Mouse (Mus musculus): ENCODE results near the gene Vapa. TPM values are rescaled to one million over a fixed set of nuclear protein-coding genes. Genes with fewer than 3 reads are reported as not detected.

The Vapa gene
- polyA plus RNA-seq, 1 experiment from 2014 or later = 158 TPM

DNA sequence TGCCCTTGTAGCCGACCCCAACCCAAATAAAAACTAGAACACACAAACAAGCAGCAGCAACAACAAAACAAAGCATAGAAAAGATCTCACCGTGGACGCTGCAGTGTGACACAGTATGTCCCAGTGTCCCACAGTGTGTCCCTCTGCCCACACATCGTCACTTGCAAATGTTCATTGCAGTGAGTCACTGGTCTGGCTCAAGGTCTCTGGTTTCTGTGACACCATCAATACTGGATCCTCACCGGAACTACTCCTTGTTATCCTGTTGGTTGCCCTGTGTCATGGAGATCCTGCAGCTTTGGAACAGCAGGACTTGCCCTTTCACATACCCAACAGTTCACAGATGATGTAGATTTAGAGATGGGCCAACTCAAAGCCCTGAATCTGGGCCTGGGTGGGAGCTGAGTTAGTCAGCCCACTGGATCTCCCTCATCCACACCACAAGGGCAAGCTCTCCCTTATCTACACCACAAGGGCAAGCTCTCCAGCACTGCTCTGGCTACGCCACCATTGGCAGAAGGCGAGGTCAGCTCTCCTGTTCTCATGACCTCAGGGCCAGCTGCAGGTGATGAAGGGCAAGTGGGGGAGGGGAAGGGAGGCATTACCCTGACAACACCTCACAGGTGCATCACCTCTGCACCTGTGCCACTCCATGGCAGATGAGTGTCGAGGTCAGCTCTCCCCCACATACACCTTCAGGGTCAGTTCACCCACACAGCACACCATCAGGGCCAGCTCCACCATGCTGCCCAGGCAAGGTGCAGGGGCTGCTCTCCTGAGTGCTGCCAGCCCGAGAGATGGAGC is 35.2 kb upstream of the Vapa start:
- Histone ChIP-seq H3K4me2 (ENCODE audit: low read depth, low read length) (no peak overlapping the region), H3K27me3 (ENCODE audit: control insufficient read depth, insufficient read depth, low read length) (no peaks in the 10 kb centered on the region), H3K9me3 (replicated peaks; ENCODE audit: control insufficient read depth, low read length) (no peaks in the 10 kb centered on the region), H3K4me3 (replicated peaks; ENCODE audit: low read length) (no peak overlapping the region), H3K4me1 (ENCODE audit: control insufficient read depth, insufficient read depth, low read length) (peaks cover 2% of the 10 kb centered on the region; the same call in 1 of the 2 replicates), H3K36me3 (ENCODE audit: control insufficient read depth, insufficient read depth, low read length) (no peaks in the 10 kb centered on the region), H3K27ac (ENCODE audit: low read length) (no peak overlapping the region), H3K9ac (ENCODE audit: low read length) (no peak overlapping the region)
- ATAC-seq (ENCODE audit: insufficient read depth, low FRiP score) = no peak
- WGBS = 85% methylated on average over 9 of the region's 9 CpGs

DNA sequence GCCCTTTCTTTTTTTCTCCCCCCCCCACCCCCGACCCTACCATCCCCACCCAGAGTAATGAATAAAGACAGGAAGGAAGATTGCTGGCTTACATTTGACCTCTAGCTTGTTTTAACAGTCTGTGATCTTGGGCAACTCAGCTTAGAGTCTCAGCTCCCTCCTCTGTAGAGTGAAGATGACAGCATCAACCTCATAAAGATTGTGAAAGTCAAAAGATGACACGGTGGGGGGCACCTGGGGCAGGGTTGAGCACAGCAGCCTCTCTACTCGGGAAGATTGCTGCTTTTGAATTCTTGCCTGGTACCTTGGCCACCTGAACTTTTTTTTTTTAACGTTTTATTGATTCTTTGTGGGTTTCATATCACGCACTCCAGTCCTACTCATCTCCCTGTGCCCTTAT is 34.6 kb upstream of the Vapa start:
- ATAC-seq (ENCODE audit: insufficient read depth, low FRiP score) = no peak
- H3K4me1 ChIP-seq (ENCODE audit: control insufficient read depth, insufficient read depth, low read length) = peaks cover 8% of the 10 kb centered on the region; the same call in 1 of the 2 replicates
- no peak overlapping the region for H3K9ac ChIP-seq (ENCODE audit: low read length)
- no peaks in the 10 kb centered on the region for H3K27me3 ChIP-seq (ENCODE audit: control insufficient read depth, insufficient read depth, low read length)
- WGBS = 62% methylated on average over 5 of the region's 5 CpGs
- no peak overlapping the region for H3K4me3 ChIP-seq (replicated peaks; ENCODE audit: low read length)
- H3K4me2 ChIP-seq (ENCODE audit: low read depth, low read length) = no peak overlapping the region
- no peaks in the 10 kb centered on the region for H3K9me3 ChIP-seq (replicated peaks; ENCODE audit: control insufficient read depth, low read length)
- H3K36me3 ChIP-seq (ENCODE audit: control insufficient read depth, insufficient read depth, low read length) = no peaks in the 10 kb centered on the region
- no peak overlapping the region for H3K27ac ChIP-seq (ENCODE audit: low read length)

- Histone ChIP-seq H3K4me3 (replicated peaks; ENCODE audit: low read length) (no peak overlapping the region), H3K27ac (ENCODE audit: low read length) (no peak overlapping the region), H3K9ac (ENCODE audit: low read length) (no peak overlapping the region), H3K4me1 (ENCODE audit: control insufficient read depth, insufficient read depth, low read length) (peaks cover 15% of the 10 kb centered on the region), H3K27me3 (ENCODE audit: control insufficient read depth, insufficient read depth, low read length) (no peaks in the 10 kb centered on the region), H3K4me2 (ENCODE audit: low read depth, low read length) (no peak overlapping the region), H3K9me3 (replicated peaks; ENCODE audit: control insufficient read depth, low read length) (no peaks in the 10 kb centered on the region), H3K36me3 (ENCODE audit: control insufficient read depth, insufficient read depth, low read length) (no peaks in the 10 kb centered on the region)
- WGBS = 78% methylated on average over 6 of the region's 6 CpGs
- ATAC-seq (ENCODE audit: insufficient read depth, low FRiP score) = no peak
Measured at GRCm38 (mm10) chr17:65647226-65647625, 33.9 kb upstream of the Vapa start.

DNA sequence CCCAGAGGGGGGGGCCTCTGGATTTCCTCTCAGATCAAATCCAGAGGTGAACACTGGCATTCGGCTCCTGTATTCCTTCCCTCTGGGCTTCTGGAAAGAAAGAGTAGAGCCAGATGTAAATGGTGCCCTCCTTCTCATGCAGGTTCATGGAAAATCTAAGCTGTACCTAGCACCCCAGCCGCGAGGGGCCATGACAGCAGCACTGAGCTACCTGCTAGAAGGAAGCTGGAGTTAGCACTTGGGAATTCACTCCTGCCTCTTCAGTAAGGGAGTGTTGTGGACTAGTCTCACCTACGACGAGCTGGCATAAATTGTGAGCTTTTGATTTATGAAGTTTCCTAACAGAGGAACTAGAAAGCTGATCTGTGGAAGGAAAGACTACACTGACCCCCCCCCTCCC is 30.2 kb upstream of the Vapa start:
- Histone ChIP-seq H3K4me3 (replicated peaks; ENCODE audit: low read length) (no peak overlapping the region), H3K27ac (ENCODE audit: low read length) (peak overlapping the region; percentile 90), H3K4me2 (ENCODE audit: low read depth, low read length) (peak overlapping the region; percentile 42), H3K27me3 (ENCODE audit: control insufficient read depth, insufficient read depth, low read length) (no peaks in the 10 kb centered on the region), H3K9ac (ENCODE audit: low read length) (peak overlapping the region; percentile 23; the same call in 1 of the 2 replicates), H3K4me1 (ENCODE audit: control insufficient read depth, insufficient read depth, low read length) (peaks cover 15% of the 10 kb centered on the region), H3K9me3 (replicated peaks; ENCODE audit: control insufficient read depth, low read length) (no peaks in the 10 kb centered on the region), H3K36me3 (ENCODE audit: control insufficient read depth, insufficient read depth, low read length) (no peaks in the 10 kb centered on the region)
- ATAC-seq (ENCODE audit: insufficient read depth, low FRiP score) = no peak
- 62% methylated on average over 5 of the region's 5 CpGs for WGBS

GRCm38 (mm10) chr17:65643051-65643521 is 29.7 kb upstream of the Vapa start:
- H3K36me3 ChIP-seq (ENCODE audit: control insufficient read depth, insufficient read depth, low read length) = no peaks in the 10 kb centered on the region
- peak; percentile 78; the same call in 1 of the 2 replicates for ATAC-seq (ENCODE audit: insufficient read depth, low FRiP score)
- H3K9me3 ChIP-seq (replicated peaks; ENCODE audit: control insufficient read depth, low read length) = no peaks in the 10 kb centered on the region
- 23% methylated on average over 10 of the region's 10 CpGs for WGBS
- peaks cover 15% of the 10 kb centered on the region for H3K4me1 ChIP-seq (ENCODE audit: control insufficient read depth, insufficient read depth, low read length)
- peak overlapping the region; percentile 90 for H3K27ac ChIP-seq (ENCODE audit: low read length)
- no peaks in the 10 kb centered on the region for H3K27me3 ChIP-seq (ENCODE audit: control insufficient read depth, insufficient read depth, low read length)
- H3K4me3 ChIP-seq (replicated peaks; ENCODE audit: low read length) = no peak overlapping the region; the same call in 1 of the 2 replicates
- H3K9ac ChIP-seq (ENCODE audit: low read length) = peak overlapping the region; percentile 23; the same call in 1 of the 2 replicates
- H3K4me2 ChIP-seq (ENCODE audit: low read depth, low read length) = peak overlapping the region; percentile 42

DNA sequence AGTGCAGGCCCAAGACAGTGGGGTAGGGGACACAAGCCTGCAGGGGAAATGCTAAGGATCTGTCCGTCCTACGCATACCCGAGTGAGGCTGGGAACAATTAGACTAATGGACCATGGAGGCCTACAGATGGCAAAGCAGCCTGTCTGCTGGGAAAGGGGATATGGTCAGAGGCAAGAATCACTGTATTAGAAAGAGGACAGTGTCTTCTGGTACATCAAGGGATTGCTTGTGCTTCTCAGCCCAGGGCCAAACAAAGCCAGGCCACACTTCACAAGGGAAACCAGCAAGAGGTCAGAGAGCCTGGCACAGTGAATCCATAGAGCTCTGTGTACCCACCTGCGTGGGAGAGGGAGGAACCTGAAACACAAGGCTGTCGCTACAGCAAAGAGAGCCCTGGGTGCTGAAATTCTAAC is 29.2 kb upstream of the Vapa start:
- peak overlapping the region; percentile 90 for H3K27ac ChIP-seq (ENCODE audit: low read length)
- peaks cover 15% of the 10 kb centered on the region for H3K4me1 ChIP-seq (ENCODE audit: control insufficient read depth, insufficient read depth, low read length)
- no peak for ATAC-seq (ENCODE audit: insufficient read depth, low FRiP score)
- H3K9me3 ChIP-seq (replicated peaks; ENCODE audit: control insufficient read depth, low read length) = no peaks in the 10 kb centered on the region
- H3K4me2 ChIP-seq (ENCODE audit: low read depth, low read length) = 0 out of 2 replicates have a peak overlapping the region, but pooled peaks have one; percentile 42
- peak overlapping the region; percentile 23; the same call in 1 of the 2 replicates for H3K9ac ChIP-seq (ENCODE audit: low read length)
- no peaks in the 10 kb centered on the region for H3K27me3 ChIP-seq (ENCODE audit: control insufficient read depth, insufficient read depth, low read length)
- WGBS = 66% methylated on average over 5 of the region's 5 CpGs
- no peaks in the 10 kb centered on the region for H3K36me3 ChIP-seq (ENCODE audit: control insufficient read depth, insufficient read depth, low read length)
- H3K4me3 ChIP-seq (replicated peaks; ENCODE audit: low read length) = no peak overlapping the region

GRCm38 (mm10) chr17:65641734-65642218 is 28.4 kb upstream of the Vapa start, which contains the start of gene Txndc2:
Gene Txndc2 (minus strand): TSS chr17:65642168.
- 89% methylated on average over 11 of the region's 11 CpGs for WGBS
- no peaks in the 10 kb centered on the region for H3K9me3 ChIP-seq (replicated peaks; ENCODE audit: control insufficient read depth, low read length)
- peak within 1 kb of the TSS; percentile 23; the same call in 1 of the 2 replicates for H3K9ac ChIP-seq (ENCODE audit: low read length)
- peaks cover 15% of the 10 kb centered on the region for H3K4me1 ChIP-seq (ENCODE audit: control insufficient read depth, insufficient read depth, low read length)
- no peaks in the 10 kb centered on the region for H3K27me3 ChIP-seq (ENCODE audit: control insufficient read depth, insufficient read depth, low read length)
- H3K27ac ChIP-seq (ENCODE audit: low read length) = peak within 1 kb of the TSS; percentile 90
- no peak for ATAC-seq (ENCODE audit: insufficient read depth, low FRiP score)
- H3K4me3 ChIP-seq (replicated peaks; ENCODE audit: low read length) = no peak within 1 kb of the TSS; the same call in 1 of the 2 replicates
- no peaks in the 10 kb centered on the region for H3K36me3 ChIP-seq (ENCODE audit: control insufficient read depth, insufficient read depth, low read length)
- H3K4me2 ChIP-seq (ENCODE audit: low read depth, low read length) = peak within 1 kb of the TSS; percentile 42; the same call in 1 of the 2 replicates

DNA sequence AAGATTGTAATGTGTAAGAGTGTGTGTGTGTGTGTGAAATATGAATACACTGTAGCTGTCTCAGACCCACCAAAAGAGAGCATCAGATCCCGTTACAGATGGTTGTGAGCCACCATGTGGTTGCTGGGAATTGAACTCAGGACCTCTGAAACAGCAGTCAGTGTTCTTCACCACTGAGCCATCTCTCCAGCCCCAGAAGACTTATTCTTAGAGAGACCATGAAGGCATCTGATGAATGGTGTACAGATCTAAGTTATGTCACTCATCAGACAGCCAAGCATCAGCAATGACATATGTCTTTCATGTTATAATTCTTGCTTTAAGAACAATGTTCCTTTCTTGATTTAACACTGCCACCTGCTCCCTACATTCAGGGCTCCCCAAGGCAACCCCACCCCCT is 25.8 kb upstream of the Vapa start:
- Histone ChIP-seq H3K36me3 (ENCODE audit: control insufficient read depth, insufficient read depth, low read length) (no peaks in the 10 kb centered on the region), H3K4me3 (replicated peaks; ENCODE audit: low read length) (no peak overlapping the region), H3K4me1 (ENCODE audit: control insufficient read depth, insufficient read depth, low read length) (peaks cover 18% of the 10 kb centered on the region), H3K4me2 (ENCODE audit: low read depth, low read length) (no peak overlapping the region), H3K9ac (ENCODE audit: low read length) (no peak overlapping the region), H3K9me3 (replicated peaks; ENCODE audit: control insufficient read depth, low read length) (no peaks in the 10 kb centered on the region), H3K27ac (ENCODE audit: low read length) (no peak overlapping the region), H3K27me3 (ENCODE audit: control insufficient read depth, insufficient read depth, low read length) (no peaks in the 10 kb centered on the region)
- no peak for ATAC-seq (ENCODE audit: insufficient read depth, low FRiP score)
- WGBS = 78% methylated on average over 1 of the region's 1 CpGs

DNA sequence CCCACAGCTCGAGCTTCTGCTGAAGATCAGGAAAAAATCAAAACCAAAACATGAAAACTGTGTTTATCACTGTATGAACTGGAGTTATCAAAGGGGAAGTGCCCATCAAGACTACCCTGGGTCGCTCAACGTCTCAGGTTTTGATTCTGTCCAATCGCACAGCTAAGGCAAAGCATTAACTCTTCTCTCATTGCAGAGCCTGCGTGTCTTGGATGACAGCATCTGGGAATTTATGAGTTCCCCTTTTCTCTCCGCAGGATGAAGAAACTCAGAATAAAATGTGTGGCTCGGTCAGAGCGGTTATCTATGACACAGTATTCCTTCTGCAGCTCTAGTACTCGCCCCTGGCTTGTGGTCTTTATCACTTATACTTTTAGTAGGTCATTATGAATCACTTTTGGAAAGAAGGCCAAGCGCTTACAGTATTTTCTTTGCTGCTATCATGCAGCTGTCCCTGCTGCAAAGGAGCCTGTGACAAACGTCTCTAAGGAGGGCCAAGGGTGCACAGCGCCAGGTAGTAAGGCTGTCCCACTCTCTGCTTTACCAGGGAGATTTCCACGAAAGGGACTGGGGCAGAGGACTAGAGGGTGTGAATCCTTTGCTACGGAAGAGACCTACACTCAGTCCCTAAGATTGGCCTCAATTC is 22.5 kb upstream of the Vapa start:
- no peak overlapping the region for H3K27ac ChIP-seq (ENCODE audit: low read length)
- H3K4me2 ChIP-seq (ENCODE audit: low read depth, low read length) = no peak overlapping the region
- no peak overlapping the region for H3K9ac ChIP-seq (ENCODE audit: low read length)
- 0 out of 2 replicates have a peak, but pooled peaks cover 3% of the 10 kb centered on the region for H3K4me1 ChIP-seq (ENCODE audit: control insufficient read depth, insufficient read depth, low read length)
- H3K36me3 ChIP-seq (ENCODE audit: control insufficient read depth, insufficient read depth, low read length) = no peaks in the 10 kb centered on the region
- no peaks in the 10 kb centered on the region for H3K27me3 ChIP-seq (ENCODE audit: control insufficient read depth, insufficient read depth, low read length)
- 56% methylated on average over 14 of the region's 14 CpGs for WGBS
- no peak overlapping the region for H3K4me3 ChIP-seq (replicated peaks; ENCODE audit: low read length)
- ATAC-seq (ENCODE audit: insufficient read depth, low FRiP score) = no peak
- no peaks in the 10 kb centered on the region for H3K9me3 ChIP-seq (replicated peaks; ENCODE audit: control insufficient read depth, low read length)

Measured in stomach, embryonic 16.5 days (tissue).